Mouse (Mus musculus) kidney, adult 2 months (tissue): ENCODE measurements around the gene Myo15b.

Experiments used
- CTCF ChIP-seq: fragments of 200-500 bp; conservative IDR thresholded peaks from 2 replicates; pipeline ENCODE4 v1.5.1; 2011; ENCODE audit warnings: low read depth, mild to moderate bottlenecking, control low read depth, low read length, moderate library complexity, mixed read lengths; ENCODE audit not compliant: insufficient read depth, insufficient read length
- POLR2A ChIP-seq: fragments of 200-500 bp; IDR thresholded peaks from one replicate; pipeline ENCODE4 v1.6.1; 2011; ENCODE audit warnings: low read depth, low read length, control low read depth

- TF ChIP-seq POLR2A, result no peak
- TF ChIP-seq CTCF, result no peak
Observed at GRCm38 (mm10) chr11:115810377-115810776, 47.8 kb upstream of the Myo15b start.
